Mouse (Mus musculus): ENCODE measurements around the gene Eps15.
"Not testable (repeated sequence)": the region's sequence is repeated elsewhere in the genome, so short reads cannot be mapped to it uniquely, and the experiment has no call there.

Eps15 gene

GRCm38 (mm10) chr4:109400366-109400980, 120.4 kb downstream of the Eps15 start:
- in situ Hi-C loops (cut with MboI, MseI) = no loop called here

DNA sequence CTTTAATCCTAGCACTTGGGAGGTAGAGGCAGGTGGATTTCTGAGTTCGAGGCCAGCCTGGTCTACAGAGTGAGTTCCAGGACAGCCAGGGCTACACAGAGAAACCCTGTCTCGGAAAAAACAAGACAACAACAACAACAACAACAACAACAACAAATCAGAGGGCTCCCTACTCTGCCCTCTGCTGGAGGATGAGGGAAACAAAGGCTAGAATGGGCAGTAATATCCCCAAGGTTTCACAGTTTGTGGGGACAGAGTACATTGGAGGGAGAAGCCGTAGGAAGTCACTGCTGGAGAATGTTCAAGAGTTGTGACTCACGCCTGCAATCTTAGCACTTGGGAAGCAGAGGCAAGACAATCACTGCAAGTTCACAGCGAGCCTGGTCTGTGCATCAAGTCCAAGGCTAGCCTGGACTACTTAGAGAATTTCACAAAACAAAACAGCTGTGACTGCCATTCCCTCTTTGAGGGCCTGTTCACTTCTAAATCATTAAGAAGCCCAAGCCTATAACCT, 121.2 kb downstream of the Eps15 start:
- in situ Hi-C loops (cut with MboI, MseI) = no loop called here

GRCm38 (mm10) chr4:109404908-109405307, 124.8 kb downstream of the Eps15 start:
- in situ Hi-C loops (cut with MboI, MseI) = not testable (repeated sequence)

- in situ Hi-C loops (cut with MboI, MseI) = no loop called here
Observed at GRCm38 (mm10) chr4:109405415-109405814, 125.3 kb downstream of the Eps15 start.

DNA sequence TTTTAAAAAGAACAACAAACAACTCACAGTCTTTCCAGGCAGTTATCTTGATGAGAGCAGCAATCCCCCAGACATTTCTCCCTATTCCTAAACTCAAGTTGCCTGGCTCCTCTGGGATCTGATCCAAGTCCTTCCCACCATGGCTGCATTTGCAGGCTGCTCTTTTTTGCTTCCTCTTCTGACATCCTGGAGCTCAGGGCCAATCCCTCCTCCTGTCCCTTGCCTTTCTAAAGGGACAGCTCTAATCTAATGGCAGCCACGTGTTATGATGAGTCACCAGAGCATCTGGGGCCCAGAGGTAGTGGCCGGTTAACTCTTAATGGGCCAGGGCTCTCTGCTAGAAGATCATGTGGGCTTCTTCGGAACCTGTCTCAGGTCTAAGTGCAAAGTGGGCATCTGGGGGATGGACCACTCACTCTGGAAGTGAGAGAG, 126.0 kb downstream of the Eps15 start:
- in situ Hi-C loops (cut with MboI, MseI) = no loop called here

DNA sequence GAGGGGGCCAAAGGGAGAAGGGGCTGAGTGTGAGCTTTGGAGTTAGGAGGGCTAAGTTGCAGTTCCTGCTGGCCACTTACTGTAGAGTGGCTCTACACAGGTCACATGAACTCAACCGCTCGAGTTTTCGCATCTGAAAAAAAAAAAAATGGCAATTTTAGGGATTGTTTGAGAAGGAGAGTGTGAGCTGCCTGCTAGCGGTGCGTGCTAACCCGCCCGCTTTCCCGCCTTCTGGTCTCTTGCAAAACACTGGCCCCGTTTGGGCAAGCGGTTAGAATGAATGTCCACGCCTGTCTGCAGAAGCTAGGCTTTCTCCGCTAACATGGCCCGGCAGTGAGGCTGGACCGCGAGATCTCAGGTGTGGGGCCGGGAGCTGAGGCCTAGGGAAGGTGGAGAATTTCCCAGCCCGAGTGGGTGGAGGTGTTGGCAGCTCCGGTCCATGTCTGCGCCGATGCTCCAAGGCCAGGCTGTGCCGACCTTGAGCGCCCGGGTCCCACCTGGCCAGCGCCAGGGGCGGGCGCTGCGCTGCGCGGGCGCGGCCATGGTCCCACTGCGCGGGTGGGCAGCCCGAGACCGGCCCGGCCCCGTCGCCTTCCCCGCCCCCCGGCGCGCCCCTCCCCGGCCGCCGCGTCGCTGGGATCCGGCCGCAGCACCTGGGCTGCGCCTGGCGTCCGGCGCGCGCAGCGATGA, 126.6 kb downstream of the Eps15 start, which contains the start of gene Ttc39a:
TSS of gene Ttc39a (plus strand) at position 138 of the 690 bp plus-strand sequence.
- in situ Hi-C loops (cut with MboI, MseI) = no loop called here

- in situ Hi-C loops (cut with MboI, MseI) = no loop called here
Observed at GRCm38 (mm10) chr4:109407176-109407520, 127.1 kb downstream of the Eps15 start.

- in situ Hi-C loops (cut with MboI, MseI) = no loop called here
Observed at GRCm38 (mm10) chr4:109407701-109408485, 127.8 kb downstream of the Eps15 start.

- in situ Hi-C loops (cut with MboI, MseI) = no loop called here
Observed at GRCm38 (mm10) chr4:109410681-109411376, 130.8 kb downstream of the Eps15 start.

GRCm38 (mm10) chr4:109411377-109411967, 131.4 kb downstream of the Eps15 start:
- in situ Hi-C loops (cut with MboI, MseI) = no loop called here

DNA sequence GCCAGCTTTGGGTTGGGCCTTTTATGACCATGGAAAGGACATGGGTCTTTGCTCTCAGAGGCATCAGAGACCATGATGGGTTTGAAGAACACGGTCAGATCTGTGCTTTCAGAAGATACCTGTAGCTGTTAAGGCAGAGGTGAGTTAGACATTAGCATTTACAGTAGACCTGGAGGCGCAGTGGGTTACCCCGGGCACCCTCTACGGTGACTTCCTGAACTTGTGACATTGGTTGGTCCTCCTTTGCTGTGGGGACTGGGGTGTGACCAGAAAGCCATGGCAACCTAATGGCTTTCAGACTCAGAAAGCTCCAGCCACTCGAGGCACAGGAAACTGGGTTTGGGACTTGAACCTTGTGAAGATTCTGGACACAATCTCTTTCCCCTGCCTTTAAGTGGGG, 132.2 kb downstream of the Eps15 start:
- in situ Hi-C loops (cut with MboI, MseI) = no loop called here

- in situ Hi-C loops (cut with MboI, MseI) = no loop called here
Observed at GRCm38 (mm10) chr4:109417998-109418397, 137.9 kb downstream of the Eps15 start.

GRCm38 (mm10) chr4:109419017-109419416, 138.9 kb downstream of the Eps15 start:
- in situ Hi-C loops (cut with MboI, MseI) = no loop called here

- in situ Hi-C loops (cut with MboI, MseI) = no loop called here
Observed at GRCm38 (mm10) chr4:109419563-109419962, 139.5 kb downstream of the Eps15 start.

GRCm38 (mm10) chr4:109420138-109420795, 140.2 kb downstream of the Eps15 start:
- in situ Hi-C loops (cut with MboI, MseI) = no loop called here

GRCm38 (mm10) chr4:109421608-109422007, 141.5 kb downstream of the Eps15 start:
- in situ Hi-C loops (cut with MboI, MseI) = no loop called here

GRCm38 (mm10) chr4:109422436-109422835, 142.4 kb downstream of the Eps15 start:
- in situ Hi-C loops (cut with MboI, MseI) = no loop called here

DNA sequence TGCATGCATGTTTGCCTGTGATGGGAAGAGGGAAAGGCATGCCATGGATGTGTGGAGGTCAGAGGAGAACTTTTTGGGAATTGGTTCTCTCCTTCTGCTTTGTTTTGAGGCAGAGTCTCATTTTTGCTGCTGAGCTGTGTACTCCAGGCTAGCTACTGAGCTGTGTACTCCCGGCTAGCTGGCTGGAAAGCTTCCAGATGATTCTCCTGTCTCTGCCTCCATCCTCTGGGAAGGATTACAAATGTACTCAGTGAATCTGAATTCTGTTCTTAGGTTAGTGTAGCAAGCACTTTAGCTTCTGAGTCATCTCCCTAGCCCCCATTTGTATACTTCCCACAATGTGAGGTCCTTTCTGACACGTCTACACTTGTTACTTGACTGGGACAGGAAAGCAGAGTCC, 143.4 kb downstream of the Eps15 start:
- in situ Hi-C loops (cut with MboI, MseI) = no loop called here

- in situ Hi-C loops (cut with MboI, MseI) = no loop called here
Observed at GRCm38 (mm10) chr4:109427058-109427457, 147.0 kb downstream of the Eps15 start.

DNA sequence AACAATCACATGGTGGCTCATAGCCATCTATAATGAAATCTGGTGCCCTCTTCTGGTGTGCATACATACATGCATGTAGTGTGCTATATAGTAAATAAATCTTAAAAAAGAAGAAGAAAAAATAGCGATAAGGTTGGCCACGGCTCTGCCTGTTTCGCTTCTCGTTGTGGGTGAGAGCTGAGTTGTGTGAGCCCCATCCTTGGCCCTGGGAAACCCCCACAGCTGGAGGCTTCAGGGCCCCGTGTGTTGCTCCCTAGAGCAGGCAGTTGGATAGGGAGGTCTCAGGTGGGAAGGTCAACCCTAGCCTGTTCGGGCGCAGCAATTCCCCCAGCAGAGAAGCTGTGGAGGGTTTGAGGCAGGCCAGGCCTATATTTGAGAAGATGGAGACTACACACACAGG, 150.2 kb downstream of the Eps15 start:
- in situ Hi-C loops (cut with MboI, MseI) = no loop called here

DNA sequence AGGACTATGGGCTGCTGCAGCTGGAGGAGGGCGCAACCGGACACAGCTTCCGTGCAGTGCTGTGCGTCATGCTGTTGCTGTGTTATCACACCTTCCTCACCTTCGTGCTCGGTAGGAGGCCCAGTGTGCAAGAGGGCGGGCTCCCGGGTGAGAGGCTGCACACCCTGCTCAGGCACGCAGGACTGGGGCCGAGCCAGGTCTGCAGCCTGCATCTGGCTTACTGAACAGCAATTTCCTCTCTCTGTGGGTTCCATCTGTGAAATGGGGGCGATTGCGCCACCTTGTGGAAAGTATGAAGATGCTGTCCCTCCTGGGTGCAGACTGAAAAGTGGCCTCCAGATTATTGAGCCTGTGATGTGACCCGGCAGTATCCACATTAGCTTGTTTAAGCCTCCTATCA, 150.8 kb downstream of the Eps15 start:
- in situ Hi-C loops (cut with MboI, MseI) = no loop called here
